Mouse (Mus musculus) CH12.LX (cell line): ENCODE data around the gene Hsf5. TPM values are rescaled to one million over a fixed set of nuclear protein-coding genes. Genes with fewer than 3 reads are reported as not detected.
A peak's percentile ranks its signal among the peaks of the same experiment; 100 is the strongest.

ENCODE experiments used
- DNase-seq: peaks from one replicate; pipeline ENCODE4 v3.0.0-alpha.2; 2013; ENCODE audit errors: extremely low read depth
- H3K27ac ChIP-seq: 2 replicates; pipeline ENCODE4 v1.5.1; 2012; ENCODE audit warnings: low read depth, mild to moderate bottlenecking, control low read depth, moderate library complexity; ENCODE audit not compliant: insufficient read depth
- H3K27me3 ChIP-seq: replicated peaks from 2 replicates; pipeline ENCODE3; 2012; ENCODE audit warnings: inconsistent platforms
- H3K36me3 ChIP-seq, 2 experiments: replicated peaks in 1 of 2; 2 replicates each; pipeline versions ENCODE3 to v1.6.1; 2012; ENCODE audit warnings: inconsistent platforms in 1 of 2, low read length in 1 of 2, mild to moderate bottlenecking in 1 of 2, mixed read lengths in 1 of 2, moderate library complexity in 1 of 2; ENCODE audit not compliant: control insufficient read depth in 1 of 2, insufficient read depth in 1 of 2
- H3K4me1 ChIP-seq, 2 experiments: 2 replicates each; pipeline ENCODE4 v1.6.1; 2012; ENCODE audit warnings: inconsistent platforms in 1 of 2, moderate library complexity in 1 of 2; ENCODE audit not compliant: insufficient read depth in 2 of 2, control insufficient read depth in 1 of 2
- H3K4me2 ChIP-seq: 2 replicates; pipeline ENCODE4 v1.6.1; 2012; ENCODE audit warnings: low read depth, mild to moderate bottlenecking, control low read depth; ENCODE audit not compliant: poor library complexity, insufficient read depth, severe bottlenecking
- H3K4me3 ChIP-seq, 3 experiments: fragments of 150-350 bp in 1 of 3; sonication (generic) in 1 of 3; replicated peaks in 1 of 3; 2 replicates each; pipeline versions ENCODE3 to v1.5.1; 2011 to 2012; ENCODE audit warnings: low read depth in 2 of 3, low read length in 2 of 3, mild to moderate bottlenecking in 2 of 3, moderate library complexity in 2 of 3, control low read depth in 1 of 3, improper control_type of control experiment in 1 of 3, inconsistent platforms in 1 of 3, mixed read lengths in 1 of 3; ENCODE audit not compliant: poor library complexity in 1 of 3
- H3K79me2 ChIP-seq: replicated peaks from 2 replicates; pipeline ENCODE4 v1.6.1; 2012; ENCODE audit warnings: mild to moderate bottlenecking, moderate library complexity; ENCODE audit not compliant: control insufficient read depth, poor library complexity, insufficient read depth, severe bottlenecking; ENCODE audit errors: extremely low read depth
- H3K9ac ChIP-seq: 2 replicates; pipeline ENCODE4 v1.6.1; 2012; ENCODE audit warnings: low read depth, mild to moderate bottlenecking, control low read depth, moderate library complexity; ENCODE audit not compliant: insufficient read depth
- H3K9me3 ChIP-seq: replicated peaks from 2 replicates; pipeline ENCODE3; 2012; ENCODE audit warnings: low read length, inconsistent platforms, mixed read lengths
- CHD1 ChIP-seq: IDR thresholded peaks from 2 replicates; pipeline ENCODE4 v1.6.1; 2012; ENCODE audit warnings: low read depth, low read length, improper control_type of control experiment, inconsistent platforms
- ELF1 ChIP-seq: IDR thresholded peaks from 2 replicates; pipeline ENCODE4 v1.6.1; 2014; ENCODE audit warnings: low read depth, mild to moderate bottlenecking, inconsistent platforms, low read length, improper control_type of control experiment
- EP300 ChIP-seq: IDR thresholded peaks from 2 replicates; pipeline ENCODE4 v1.6.1; 2011; ENCODE audit warnings: low read length, improper control_type of control experiment
- HCFC1 ChIP-seq: IDR thresholded peaks from 2 replicates; pipeline ENCODE4 v1.6.1; 2012; ENCODE audit warnings: low read depth, mild to moderate bottlenecking, inconsistent platforms, low read length, improper control_type of control experiment
- JUND ChIP-seq: conservative IDR thresholded peaks from 2 replicates; pipeline ENCODE4 v1.6.1; 2011; ENCODE audit warnings: low read depth, low read length, improper control_type of control experiment
- MAX ChIP-seq: IDR thresholded peaks from 2 replicates; pipeline ENCODE4 v1.6.1; 2011; ENCODE audit warnings: low read length, improper control_type of control experiment
- MEF2A ChIP-seq: IDR thresholded peaks from 2 replicates; pipeline ENCODE4 v1.6.1; 2014; ENCODE audit warnings: low read depth, mild to moderate bottlenecking, inconsistent platforms, low read length, improper control_type of control experiment, borderline replicate concordance
- MXI1 ChIP-seq: IDR thresholded peaks from 2 replicates; pipeline ENCODE4 v1.6.1; 2011; ENCODE audit warnings: mild to moderate bottlenecking, low read depth, low read length, improper control_type of control experiment
- MYC ChIP-seq: IDR thresholded peaks from 2 replicates; pipeline ENCODE4 v1.6.1; 2011; ENCODE audit warnings: low read depth, mild to moderate bottlenecking, improper control_type of control experiment, low read length
- RCOR1 ChIP-seq: conservative IDR thresholded peaks from 2 replicates; pipeline ENCODE4 v1.6.1; 2012; ENCODE audit warnings: low read depth, mild to moderate bottlenecking, inconsistent platforms, low read length, improper control_type of control experiment
- TBP ChIP-seq: conservative IDR thresholded peaks from 2 replicates; pipeline ENCODE4 v1.6.1; 2011; ENCODE audit warnings: low read depth, low read length, improper control_type of control experiment
- TCF12 ChIP-seq: IDR thresholded peaks from 2 replicates; pipeline ENCODE4 v1.6.1; 2014; ENCODE audit warnings: low read depth, mild to moderate bottlenecking, inconsistent platforms, low read length, improper control_type of control experiment
- UBTF ChIP-seq: IDR thresholded peaks from 2 replicates; pipeline ENCODE4 v1.6.1; 2012; ENCODE audit warnings: low read depth, mild to moderate bottlenecking, inconsistent platforms, low read length, improper control_type of control experiment, moderate library complexity
- USF1 ChIP-seq: IDR thresholded peaks from 2 replicates; pipeline ENCODE4 v1.6.1; 2014; ENCODE audit warnings: low read depth, mild to moderate bottlenecking, inconsistent platforms, low read length, improper control_type of control experiment
- ZMIZ1 ChIP-seq: IDR thresholded peaks from 2 replicates; pipeline ENCODE4 v1.6.1; 2012; ENCODE audit warnings: low read depth, mild to moderate bottlenecking, inconsistent platforms, low read length, improper control_type of control experiment
- ZNF384 ChIP-seq: IDR thresholded peaks from 2 replicates; pipeline ENCODE4 v1.6.1; 2012; ENCODE audit warnings: low read depth, low read length, improper control_type of control experiment, inconsistent platforms
- dilution Hi-C: fragments of 300-500 bp; cut with MboI; formaldehyde crosslinking; loops from 2 replicates; pipeline ENCODE4 v1.14.3; 2020; ENCODE audit warnings: low sequenced_read_pairs; ENCODE audit not compliant: extremely low pct_unique_long_range_greater_than_20kb, extremely low pct_ligation_motif_present
- in situ Hi-C: fragments of 300-500 bp; cut with MboI; formaldehyde crosslinking; loops from 3 replicates; pipeline ENCODE4 v1.14.3; 2019; ENCODE audit warnings: low sequenced_read_pairs, low pct_ligation_motif_present, low pct_unique_long_range_greater_than_20kb, mixed read lengths
- polyA plus RNA-seq: library from polyadenylated mRNA; unstranded; fragments of >175 nt; gene quantifications from 2 replicates; pipeline ENCODE4 v1.2.1, GENCODE M21; 2012; ENCODE audit warnings: low read depth; ENCODE audit not compliant: insufficient read length
- total RNA-seq, 2 experiments: library from RNA; depleted of rRNA; stranded (reverse); fragments of 300-350 nt in 1 of 2; fragments of >200 nt in 1 of 2; gene quantifications; 2 replicates each; pipeline ENCODE4 v1.2.3; 2012 to 2014

Gene Hsf5
- total and polyA plus RNA-seq, 3 experiments: 0.04 TPM; not detected in 2

DNA sequence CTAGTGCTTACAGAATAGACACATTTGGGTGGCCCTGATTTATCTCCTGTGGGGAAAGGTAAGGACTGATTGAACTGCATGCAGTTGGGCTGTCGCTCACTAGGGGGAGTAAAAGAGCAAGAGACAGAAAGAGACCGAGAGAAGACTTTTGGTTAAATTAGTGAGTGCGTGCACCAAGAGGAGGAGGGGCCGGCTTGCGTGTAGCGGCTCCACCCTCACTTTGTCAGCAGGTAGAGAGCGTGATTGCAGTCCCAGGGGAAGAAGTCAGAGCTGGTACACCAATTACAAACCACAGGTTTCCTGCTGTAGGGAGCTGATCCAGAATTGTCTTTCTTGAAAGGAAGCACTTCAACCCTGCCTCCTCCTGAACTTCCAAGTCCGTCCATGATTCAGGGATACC lies 45.4 kb downstream of the Hsf5 start, which contains the start of gene Rnf43 (continued):
- TF ChIP-seq ZNF384: peak; percentile 27; the same call in 1 of the 2 replicates
- peak; percentile 58 for TF ChIP-seq HCFC1
- peak; percentile 71; the same call in 1 of the 2 replicates for TF ChIP-seq JUND
- TF ChIP-seq ZMIZ1: no peak
- TF ChIP-seq CHD1: no peak
- peak; percentile 90 for TF ChIP-seq MAX
- TF ChIP-seq USF1: no peak

DNA sequence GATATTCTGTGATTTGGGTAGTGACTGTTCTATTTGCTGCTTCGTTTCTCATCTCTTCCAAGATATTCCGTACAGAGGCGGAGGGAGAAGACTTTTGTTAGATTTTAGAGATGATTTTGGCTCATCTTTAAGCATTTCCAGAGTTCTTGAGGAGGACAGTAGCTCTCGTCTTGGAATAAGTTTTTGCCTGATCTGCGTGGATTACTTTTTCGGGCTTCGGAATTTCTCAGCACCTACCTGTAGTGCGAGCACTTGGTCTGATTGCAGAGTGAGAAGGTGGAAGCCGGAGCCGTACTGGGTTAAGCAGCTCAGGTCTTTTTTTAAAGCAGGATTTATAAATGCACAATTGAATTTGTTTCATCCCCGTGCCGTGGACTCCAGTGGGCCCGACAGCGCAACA lies 45.9 kb downstream of the Hsf5 start:
- Histone ChIP-seq H3K27ac (peak overlapping the region; percentile 55), H3K79me2 (peaks cover 49% of the 10 kb centered on the region), H3K27me3 (no peaks in the 10 kb centered on the region), H3K9ac (peak overlapping the region; percentile 76), H3K9me3 (no peaks in the 10 kb centered on the region), H3K4me2 (peak overlapping the region; percentile 91; the same call in 1 of the 2 replicates), H3K4me3 (peak overlapping the region; percentile 60 to 87 (median 80)), H3K4me1 (peaks cover 0 to 10% of the 10 kb centered on the region in 2 experiments; a peak in 2 of 4 replicates), H3K36me3 (no peaks in the 10 kb centered on the region)
- TF ChIP-seq RCOR1: no peak
- no peak for TF ChIP-seq TCF12
- no peak for TF ChIP-seq ZMIZ1
- TF ChIP-seq MEF2A: no peak
- peak; percentile 78 for TF ChIP-seq MXI1
- TF ChIP-seq UBTF: peak; percentile 72; the same call in 1 of the 2 replicates
- peak; percentile 53 for DNase-seq
- dilution Hi-C loops: no loop called here
- in situ Hi-C loops: loop anchor here (5.0 kb wide), 1 partner anchor 89 kb away; no protein-coding TSS in a partner anchor

DNA sequence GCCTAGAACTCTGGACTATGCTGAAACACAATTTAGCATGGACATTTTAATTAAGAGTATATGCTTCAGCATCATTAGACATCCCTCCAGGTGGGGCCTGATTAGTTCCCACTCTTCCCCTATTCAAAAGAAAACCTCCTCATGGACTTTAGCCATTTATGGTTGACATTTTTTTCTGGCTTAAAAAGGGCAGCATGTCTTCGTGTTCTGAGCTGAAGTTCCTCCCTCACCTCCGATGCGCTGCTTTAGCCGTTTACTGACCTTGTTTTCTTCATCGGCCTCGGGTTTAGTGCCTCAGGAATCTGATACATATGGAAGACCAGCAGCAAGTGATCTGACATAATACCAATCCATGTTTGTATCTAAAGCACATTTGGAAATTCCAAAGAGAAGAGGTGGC lies 47.0 kb downstream of the Hsf5 start:
- DNase-seq: peak; percentile 39
- H3K4me2 ChIP-seq: peak overlapping the region; percentile 79
- peak overlapping the region; percentile 76 for H3K9ac ChIP-seq
- dilution Hi-C loops (no loop called here), in situ Hi-C loops (loop anchor here (5.0 kb wide), 1 partner anchor 88 kb away; no protein-coding TSS in a partner anchor)
- H3K4me1 ChIP-seq: peaks cover 4 to 21% of the 10 kb centered on the region in 2 experiments
- H3K9me3 ChIP-seq: no peaks in the 10 kb centered on the region
- peaks cover 0 to 9% of the 10 kb centered on the region in 2 experiments for H3K36me3 ChIP-seq
- H3K79me2 ChIP-seq: peaks cover 60% of the 10 kb centered on the region
- peak overlapping the region; percentile 84 for H3K27ac ChIP-seq
- peak overlapping the region; percentile 60 to 89 (median 80) for H3K4me3 ChIP-seq
- H3K27me3 ChIP-seq: no peaks in the 10 kb centered on the region
- no peak for TF ChIP-seq USF1
- peak; percentile 57; the same call in 1 of the 2 replicates for TF ChIP-seq MAX
- TF ChIP-seq TBP: no peak
- 0 out of 2 replicates have a peak, but pooled peaks have one; percentile 9 for TF ChIP-seq ELF1
- TF ChIP-seq MXI1: peak; percentile 46; the same call in 1 of the 2 replicates
- peak; percentile 41; the same call in 1 of the 2 replicates for TF ChIP-seq EP300
- TF ChIP-seq ZNF384: 0 out of 2 replicates have a peak, but pooled peaks have one; percentile 41
- TF ChIP-seq JUND: no peak
- peak; percentile 54; the same call in 1 of the 2 replicates for TF ChIP-seq MYC
